Mouse (Mus musculus) limb, embryonic 15.5 days (tissue): ENCODE results near the gene Ccnj. TPM values are rescaled to one million over a fixed set of nuclear protein-coding genes. Genes with fewer than 3 reads are reported as not detected.

Experiments used
- ATAC-seq: fragments of 200-750 bp; cut with Nextera tagmentation; 2 replicates; pipeline ENCODE4 v1.8.0; 2017; ENCODE audit warnings: low read depth, moderate TSS enrichment; ENCODE audit not compliant: insufficient number of reproducible peaks, low FRiP score, low TSS enrichment
- H3K27ac ChIP-seq: fragments of 300-500 bp; sonication (generic); 2 replicates; pipeline ENCODE4 v1.5.1; 2015; ENCODE audit warnings: moderate library complexity, mild to moderate bottlenecking, inconsistent platforms
- H3K27me3 ChIP-seq: fragments of 300-500 bp; sonication (generic); 2 replicates; pipeline ENCODE4 v1.6.1; 2015; ENCODE audit warnings: inconsistent platforms
- H3K36me3 ChIP-seq: fragments of 300-500 bp; sonication (generic); 2 replicates; pipeline ENCODE4 v1.6.1; 2015; ENCODE audit warnings: inconsistent platforms
- H3K4me1 ChIP-seq: fragments of 300-500 bp; sonication (generic); 2 replicates; pipeline ENCODE4 v1.6.1; 2015; ENCODE audit warnings: inconsistent platforms
- H3K4me2 ChIP-seq: fragments of 300-500 bp; sonication (generic); 2 replicates; pipeline ENCODE4 v1.6.1; 2015; ENCODE audit warnings: mild to moderate bottlenecking, inconsistent platforms
- H3K4me3 ChIP-seq: fragments of 300-500 bp; sonication (generic); 2 replicates; pipeline ENCODE4 v1.5.1; 2015; ENCODE audit warnings: mild to moderate bottlenecking, inconsistent platforms
- H3K9ac ChIP-seq: fragments of 300-500 bp; sonication (generic); 2 replicates; pipeline ENCODE4 v1.6.1; 2015; ENCODE audit warnings: inconsistent platforms
- H3K9me3 ChIP-seq: fragments of 300-500 bp; sonication (generic); 2 replicates; pipeline ENCODE4 v1.6.1; 2016; ENCODE audit warnings: inconsistent platforms
- WGBS: fragments of 180-500 bp; shearing (Covaris S2); methylation state at CpG from one replicate; pipeline ENCODE4 v1.1.7; 2015; 5-methylcytosine and 5-hydroxymethylcytosine counted together
- polyA plus RNA-seq: library from polyadenylated mRNA; unstranded; fragments of >200 nt; fragmentation: Nextera tagmentation; extraction: Ambion mirVana; gene quantifications from 2 replicates; pipeline ENCODE4 v1.2.1, GENCODE M21; 2015

Ccnj gene
- polyA plus RNA-seq, 1 experiment from 2014 or later = 10.6 TPM

GRCm38 (mm10) chr19:40849391-40849790 is 18.3 kb downstream of the Ccnj start:
- no peak for ATAC-seq
- Histone ChIP-seq H3K36me3 (peaks cover 52% of the 10 kb centered on the region), H3K9me3 (no peaks in the 10 kb centered on the region), H3K27me3 (no peaks in the 10 kb centered on the region), H3K4me3 (no peak overlapping the region), H3K4me2 (no peak overlapping the region), H3K9ac (no peak overlapping the region), H3K27ac (no peak overlapping the region), H3K4me1 (no peaks in the 10 kb centered on the region)
- WGBS = 86% methylated on average over 12 of the region's 12 CpGs

- H3K36me3 ChIP-seq = no peaks in the 10 kb centered on the region
- no peak for ATAC-seq
- H3K27me3 ChIP-seq = no peaks in the 10 kb centered on the region
- 67% methylated on average over 4 of the region's 4 CpGs for WGBS
- H3K27ac ChIP-seq = no peak overlapping the region
- H3K9me3 ChIP-seq = no peaks in the 10 kb centered on the region
- no peak overlapping the region for H3K4me3 ChIP-seq
- no peaks in the 10 kb centered on the region for H3K4me1 ChIP-seq
- H3K4me2 ChIP-seq = no peak overlapping the region
- no peak overlapping the region for H3K9ac ChIP-seq
Measured at GRCm38 (mm10) chr19:40859555-40859954, 28.5 kb downstream of the Ccnj start.

DNA sequence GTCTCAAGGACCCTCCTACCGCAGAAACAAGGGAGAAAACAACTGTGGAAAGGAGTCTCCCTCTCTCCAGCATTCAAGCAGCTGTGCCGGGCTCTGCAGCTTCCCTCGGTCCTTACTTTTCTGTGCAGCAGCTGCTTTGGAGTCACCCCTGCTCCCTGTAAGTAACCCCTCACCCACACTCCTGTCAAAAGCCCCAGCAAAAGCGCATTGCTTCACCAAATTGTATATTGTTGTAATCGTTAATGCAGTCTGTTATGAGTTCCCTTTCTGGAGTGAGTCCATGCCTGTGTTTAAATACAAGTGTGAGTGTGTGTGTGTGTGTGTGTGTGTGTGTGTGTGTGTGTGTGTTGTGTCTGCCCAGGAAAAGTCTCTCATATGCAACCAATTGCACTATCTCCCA is 37.2 kb downstream of the Ccnj start:
- H3K9me3 ChIP-seq = no peaks in the 10 kb centered on the region
- H3K36me3 ChIP-seq = no peaks in the 10 kb centered on the region
- H3K27ac ChIP-seq = no peak overlapping the region
- peaks cover 23% of the 10 kb centered on the region; the same call in 1 of the 2 replicates for H3K27me3 ChIP-seq
- H3K4me2 ChIP-seq = no peak overlapping the region
- ATAC-seq = no peak
- no peak overlapping the region for H3K9ac ChIP-seq
- no peak overlapping the region for H3K4me3 ChIP-seq
- H3K4me1 ChIP-seq = peaks cover 4% of the 10 kb centered on the region; the same call in 1 of the 2 replicates
- 24% methylated on average over 5 of the region's 5 CpGs for WGBS

DNA sequence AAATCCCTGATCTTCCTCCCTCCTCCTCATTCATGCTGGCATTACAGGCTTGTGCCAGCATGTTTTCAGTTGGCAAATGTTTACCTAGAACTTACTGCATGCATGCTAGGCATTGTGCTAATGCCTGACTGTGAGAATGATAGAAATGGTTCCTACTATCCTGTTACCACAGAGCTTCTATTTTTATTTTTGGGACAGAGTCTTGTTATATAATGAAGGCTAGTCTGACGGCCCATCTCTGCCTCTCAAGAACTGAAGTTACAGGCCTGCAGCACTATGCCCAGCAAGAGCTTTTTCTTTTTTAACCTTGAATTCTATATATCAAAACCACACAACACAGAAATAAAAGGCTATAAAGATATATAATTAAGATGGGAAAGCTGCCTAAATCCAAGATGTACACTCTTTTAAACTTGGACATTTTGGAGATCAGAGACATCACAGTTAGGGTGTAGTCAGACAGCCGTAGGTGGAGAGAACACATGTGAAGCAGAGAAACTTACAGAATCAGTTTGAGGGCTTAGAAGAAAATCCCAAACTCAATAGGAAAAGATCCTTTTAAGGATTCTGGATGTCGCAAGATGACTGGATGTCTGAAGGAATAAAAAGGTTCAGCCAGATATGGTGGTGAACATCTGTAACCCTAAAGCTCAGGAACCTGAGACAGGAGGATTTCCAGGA is 38.5 kb downstream of the Ccnj start:
- ATAC-seq = no peak
- WGBS = 84% methylated on average over 3 of the region's 3 CpGs
- Histone ChIP-seq H3K4me3 (no peak overlapping the region), H3K27me3 (peaks cover 27% of the 10 kb centered on the region), H3K4me1 (peaks cover 4% of the 10 kb centered on the region; the same call in 1 of the 2 replicates), H3K4me2 (no peak overlapping the region), H3K9ac (no peak overlapping the region), H3K36me3 (no peaks in the 10 kb centered on the region), H3K27ac (no peak overlapping the region), H3K9me3 (no peaks in the 10 kb centered on the region)

- H3K27ac ChIP-seq = peak overlapping the region; percentile 82
- peaks cover 4% of the 10 kb centered on the region; the same call in 1 of the 2 replicates for H3K4me1 ChIP-seq
- H3K9ac ChIP-seq = 0 out of 2 replicates have a peak overlapping the region, but pooled peaks have one; percentile 26
- H3K36me3 ChIP-seq = no peaks in the 10 kb centered on the region
- ATAC-seq = peak; percentile 95
- 3% methylated on average over 51 of the region's 51 CpGs for WGBS
- peaks cover 43% of the 10 kb centered on the region for H3K27me3 ChIP-seq
- peak overlapping the region; percentile 76 for H3K4me2 ChIP-seq
- peak overlapping the region; percentile 56 for H3K4me3 ChIP-seq
- no peaks in the 10 kb centered on the region for H3K9me3 ChIP-seq
Measured at GRCm38 (mm10) chr19:40872955-40873665, 42.0 kb downstream of the Ccnj start.

DNA sequence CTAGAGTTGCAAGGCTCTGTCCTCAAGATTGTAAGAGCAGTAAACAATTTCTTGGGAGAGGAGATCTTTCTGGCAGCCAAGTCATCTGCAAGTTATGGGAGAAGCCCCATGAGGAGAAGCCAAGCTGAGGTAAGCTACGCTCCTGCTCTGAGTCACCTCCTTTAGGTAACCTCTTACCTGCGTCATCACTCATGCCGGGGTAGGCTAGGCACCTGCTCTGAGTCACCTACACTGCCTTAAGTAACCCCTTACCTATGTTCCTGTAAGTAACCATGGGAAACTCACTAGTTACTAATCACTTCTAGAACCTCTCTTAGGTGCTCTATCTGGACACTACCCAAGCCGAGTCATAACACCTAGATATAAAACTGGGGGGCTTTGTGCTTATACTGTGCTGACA is 50.6 kb downstream of the Ccnj start:
- Histone ChIP-seq H3K9ac (no peak overlapping the region), H3K27me3 (peaks cover 65% of the 10 kb centered on the region), H3K4me3 (no peak overlapping the region), H3K4me1 (no peaks in the 10 kb centered on the region), H3K36me3 (no peaks in the 10 kb centered on the region), H3K4me2 (no peak overlapping the region), H3K9me3 (no peaks in the 10 kb centered on the region), H3K27ac (no peak overlapping the region)
- no peak for ATAC-seq
- 85% methylated on average over 4 of the region's 4 CpGs for WGBS

DNA sequence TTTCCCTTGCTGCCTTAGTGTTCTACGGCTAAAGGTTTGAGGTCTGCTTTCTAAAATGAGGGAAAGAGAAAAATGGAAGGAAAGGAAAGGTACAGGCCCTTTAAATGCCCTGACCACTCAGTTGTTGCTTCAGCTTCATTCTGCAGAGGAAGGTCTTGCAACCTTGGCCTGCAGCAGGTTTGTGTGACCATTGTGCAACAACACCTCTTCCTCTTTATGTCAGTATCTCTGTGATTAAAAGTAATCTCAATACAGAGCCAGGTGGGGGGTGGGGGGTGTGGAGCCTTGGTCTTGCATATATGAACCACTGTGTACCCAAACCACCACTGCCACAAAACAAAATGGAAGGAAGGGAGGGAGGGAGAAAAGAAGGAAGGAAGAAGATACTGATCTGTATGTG is 57.8 kb downstream of the Ccnj start:
- Histone ChIP-seq H3K4me3 (no peak overlapping the region), H3K27ac (no peak overlapping the region), H3K27me3 (peaks cover 44% of the 10 kb centered on the region), H3K9ac (no peak overlapping the region), H3K4me1 (no peaks in the 10 kb centered on the region), H3K4me2 (no peak overlapping the region), H3K36me3 (no peaks in the 10 kb centered on the region), H3K9me3 (no peaks in the 10 kb centered on the region)
- ATAC-seq = no peak
- 83% methylated on average over 1 of the region's 1 CpGs for WGBS

DNA sequence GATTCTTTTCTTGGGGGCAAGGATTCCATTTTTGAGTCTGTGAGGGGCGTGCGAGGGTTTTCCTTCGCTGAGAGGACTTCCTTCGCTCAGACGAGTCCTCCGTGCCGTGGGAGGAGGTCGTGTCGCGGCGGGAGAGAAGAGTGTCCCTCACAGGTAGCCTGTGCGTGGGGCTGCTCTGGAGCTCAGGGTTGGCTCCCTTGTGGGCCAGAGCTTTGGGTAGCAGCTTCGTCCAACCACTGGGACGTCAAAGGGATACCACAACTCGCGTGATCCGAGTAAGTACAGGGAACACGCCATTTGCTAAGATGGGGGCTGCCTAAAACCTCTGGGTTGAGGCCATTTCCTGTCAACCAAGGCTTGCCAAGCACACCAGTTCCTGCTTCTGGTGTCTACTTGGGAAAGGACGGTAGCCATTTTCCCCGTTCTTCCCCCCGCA is 63.0 kb downstream of the Ccnj start:
- peak overlapping the region; percentile 93 for H3K27ac ChIP-seq
- H3K4me1 ChIP-seq = 0 out of 2 replicates have a peak, but pooled peaks cover 4% of the 10 kb centered on the region
- no peaks in the 10 kb centered on the region for H3K9me3 ChIP-seq
- no peaks in the 10 kb centered on the region for H3K36me3 ChIP-seq
- 48% methylated on average over 21 of the region's 21 CpGs for WGBS
- H3K4me3 ChIP-seq = peak overlapping the region; percentile 71
- H3K9ac ChIP-seq = peak overlapping the region; percentile 39
- no peak for ATAC-seq
- H3K27me3 ChIP-seq = peaks cover 19% of the 10 kb centered on the region
- H3K4me2 ChIP-seq = peak overlapping the region; percentile 68

GRCm38 (mm10) chr19:40894519-40895392 is 63.7 kb downstream of the Ccnj start, which contains the start of gene Zfp518a:
Gene Zfp518a, plus strand, starts transcription at chr19:40894705.
- Histone ChIP-seq H3K4me3 (peak within 1 kb of the TSS; percentile 71), H3K4me2 (peak within 1 kb of the TSS; percentile 68), H3K27me3 (peaks cover 16% of the 10 kb centered on the region; the same call in 1 of the 2 replicates), H3K9ac (peak within 1 kb of the TSS; percentile 39), H3K27ac (peak within 1 kb of the TSS; percentile 93), H3K9me3 (no peaks in the 10 kb centered on the region), H3K4me1 (0 out of 2 replicates have a peak, but pooled peaks cover 4% of the 10 kb centered on the region), H3K36me3 (no peaks in the 10 kb centered on the region)
- under 1% methylated on average over 87 of the region's 89 CpGs for WGBS
- peak; percentile 65; the same call in 1 of the 2 replicates for ATAC-seq

- WGBS = 3% methylated on average over 6 of the region's 6 CpGs
- 0 out of 2 replicates have a peak, but pooled peaks have one; percentile 30 for ATAC-seq
Measured at GRCm38 (mm10) chr19:40895393-40895703, 64.3 kb downstream of the Ccnj start.

More at GRCm38 (mm10) chr19:40895393-40895703, 64.3 kb downstream of the Ccnj start:
- H3K27ac ChIP-seq = peak overlapping the region; percentile 93
- H3K4me2 ChIP-seq = peak overlapping the region; percentile 68
- H3K36me3 ChIP-seq = no peaks in the 10 kb centered on the region
- H3K4me1 ChIP-seq = 0 out of 2 replicates have a peak, but pooled peaks cover 4% of the 10 kb centered on the region
- no peaks in the 10 kb centered on the region for H3K9me3 ChIP-seq
- H3K27me3 ChIP-seq = peaks cover 16% of the 10 kb centered on the region; the same call in 1 of the 2 replicates
- peak overlapping the region; percentile 71 for H3K4me3 ChIP-seq
- H3K9ac ChIP-seq = peak overlapping the region; percentile 39
